Mouse (Mus musculus): ENCODE results near the gene 4930480E11Rik.
"Not testable (repeated sequence)": the region's sequence is repeated elsewhere in the genome, so short reads cannot be mapped to it uniquely, and the experiment has no call there.

The 4930480E11Rik gene

DNA sequence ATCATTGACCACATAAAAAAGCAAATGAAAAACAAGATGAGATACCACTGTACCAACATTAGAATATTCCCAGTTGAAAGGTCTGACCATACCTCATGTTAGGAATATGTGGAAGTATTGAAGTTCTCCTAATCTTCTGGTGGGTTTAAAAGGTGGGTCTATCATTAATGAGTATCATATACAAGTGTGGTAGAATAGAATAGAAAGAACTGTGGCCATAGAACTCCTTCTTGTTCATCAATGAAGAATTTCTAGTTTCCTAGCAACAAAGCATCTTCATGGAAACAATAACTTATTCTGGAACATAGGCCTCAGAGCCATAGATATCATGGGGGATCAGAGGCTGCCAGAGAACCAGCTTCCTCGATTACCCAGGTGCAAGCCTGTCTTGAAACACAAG is at the start of gene 4930480E11Rik:
Gene 4930480E11Rik (plus strand): TSS at position 301 of the 400 bp plus-strand sequence.
- DNase-seq: no peak

DNA sequence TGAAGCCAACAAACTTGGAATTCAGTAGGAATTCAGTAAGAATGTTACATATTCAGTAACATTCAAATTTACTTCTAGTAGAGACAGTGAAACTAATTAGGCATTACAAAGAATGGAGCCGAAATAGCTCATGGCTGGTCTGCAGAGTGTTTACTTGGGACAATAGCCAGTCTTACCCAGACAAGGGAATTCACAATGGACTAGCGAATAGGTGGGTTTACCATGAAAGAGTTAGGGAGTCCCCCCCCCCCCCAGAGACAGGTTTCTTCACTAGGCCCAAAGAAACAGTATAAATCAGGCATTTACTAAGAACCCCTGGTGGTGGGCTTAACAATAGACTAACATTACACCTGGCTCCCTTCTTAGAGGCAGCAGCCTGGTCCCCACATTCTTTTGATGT is 33.9 kb downstream of the 4930480E11Rik start:
- DNase-seq: not testable (repeated sequence)

Data from right cerebral cortex, postnatal 14 days (tissue).